Mouse (Mus musculus): Measurements from ENCODE around the gene Tas2r125. TPM values are rescaled to one million over a fixed set of nuclear protein-coding genes. Genes with fewer than 3 reads are reported as not detected.

Gene Tas2r125
- not detected for polyA plus RNA-seq (2014; fragmentation: Illumina TruSeq; extraction: RNeasy Lipid Tissue Mini Kit (QIAGEN cat#74804); ENCODE audit: low read depth, low replicate concordance)

DNA sequence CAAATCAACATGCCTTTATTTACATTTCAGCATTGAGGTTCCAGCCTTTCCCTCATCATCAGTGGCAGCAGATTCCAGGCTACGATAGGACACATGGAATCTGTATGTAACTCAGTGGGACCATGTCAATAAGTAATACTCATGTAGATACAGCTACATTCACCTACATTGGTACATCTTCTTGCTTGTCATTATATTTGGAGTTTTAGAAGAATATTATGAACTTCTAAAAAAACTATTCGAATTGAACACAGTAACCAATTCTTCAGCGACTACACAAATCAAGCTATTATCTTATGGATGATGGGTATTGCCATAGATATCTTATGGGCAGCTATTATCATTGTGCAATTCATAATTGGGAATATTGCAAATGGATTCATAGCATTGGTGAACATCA is at the start of gene Tas2r125:
Gene Tas2r125 (plus strand): TSS at position 301 of the 400 bp plus-strand sequence.

DNA sequence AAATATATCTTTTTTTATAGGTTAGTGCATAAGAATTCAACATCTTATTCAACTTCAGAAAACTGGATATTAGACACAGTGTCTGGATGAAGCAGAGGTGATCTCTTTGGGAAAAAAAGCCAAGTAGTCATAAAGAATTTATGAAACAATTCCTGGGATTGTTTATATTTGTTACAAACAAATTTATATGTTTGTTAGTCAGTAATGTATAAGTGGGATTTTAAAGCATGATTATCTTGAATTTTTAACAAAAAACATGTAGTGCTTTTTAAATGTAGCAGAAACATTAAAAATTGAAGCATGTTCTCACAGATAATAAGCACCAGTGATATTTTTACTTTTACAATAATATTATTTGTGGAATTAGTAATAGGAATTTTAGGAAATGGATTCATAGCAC is 41.7 kb upstream of the Tas2r125 start, which contains the start of gene Tas2r110:
Gene Tas2r110 (plus strand): TSS at position 301 of the 400 bp plus-strand sequence.

DNA sequence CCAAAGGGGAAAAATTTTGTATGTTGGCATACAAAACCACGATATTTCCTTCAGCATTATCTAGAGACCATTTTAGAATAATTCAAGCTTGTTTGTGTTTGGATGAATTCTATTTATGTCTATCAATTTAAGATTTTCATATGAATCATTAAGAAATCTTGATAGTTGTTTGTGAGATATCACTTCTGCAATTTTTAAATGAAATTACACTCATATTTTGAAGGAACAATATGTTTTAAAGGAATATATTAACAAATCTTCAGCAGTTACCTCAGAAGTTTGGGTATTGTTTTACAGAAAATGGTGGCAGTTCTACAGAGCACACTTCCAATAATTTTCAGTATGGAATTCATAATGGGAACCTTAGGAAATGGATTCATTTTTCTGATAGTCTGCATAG is 16.7 kb upstream of the Tas2r125 start, which contains the start of gene Tas2r113:
Gene Tas2r113 (plus strand): TSS at position 301 of the 400 bp plus-strand sequence.

DNA sequence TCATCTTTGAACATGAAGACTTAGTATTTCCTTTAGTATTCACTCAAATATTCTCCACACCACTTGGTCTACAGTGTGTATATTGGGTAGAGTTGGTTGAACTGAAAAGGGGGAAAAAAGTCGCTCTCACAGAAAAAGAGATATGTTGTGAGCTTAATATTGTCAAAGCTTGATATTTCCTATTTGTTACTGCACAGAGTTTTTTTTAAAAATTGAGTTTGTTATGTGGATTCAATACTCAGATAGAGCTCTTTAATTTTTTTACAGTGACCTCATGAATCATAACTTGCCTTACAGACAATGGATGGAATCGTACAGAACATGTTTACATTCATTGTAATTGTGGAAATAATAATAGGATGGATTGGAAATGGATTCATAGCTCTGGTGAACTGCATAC is 41.4 kb downstream of the Tas2r125 start, which contains the start of gene Tas2r129:
Gene Tas2r129 (plus strand): TSS at position 301 of the 400 bp plus-strand sequence.

DNA sequence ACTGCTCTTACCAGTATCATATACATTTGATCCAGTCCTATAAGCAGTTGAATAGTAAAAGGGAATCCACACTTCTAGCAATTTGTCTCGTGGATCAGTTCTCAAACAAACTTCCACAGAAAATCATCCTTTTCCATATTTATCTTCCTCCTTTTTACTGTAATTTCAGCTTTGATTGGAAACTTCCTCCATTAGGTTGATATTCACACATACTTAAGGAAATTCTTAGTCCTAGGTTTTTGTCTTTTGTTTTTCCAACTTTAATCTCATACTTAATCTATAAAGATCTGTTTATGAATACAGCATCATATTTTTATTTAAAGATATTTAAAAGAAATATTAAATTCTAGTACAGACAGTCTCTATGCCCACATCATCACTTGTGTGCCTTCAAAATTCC is 48.4 kb downstream of the Tas2r125 start, which contains the start of gene Tas2r131:
Gene Tas2r131 (minus strand): TSS at position 101 of the 400 bp plus-strand sequence.

Other genes starting within 250 kb of the Tas2r125 start
- not detected for gene Tas2r121, start 208.6 kb upstream of the Tas2r125 start, polyA plus RNA-seq (2014; fragmentation: Illumina TruSeq; extraction: RNeasy Lipid Tissue Mini Kit (QIAGEN cat#74804); ENCODE audit: low read depth, low replicate concordance)
- gene Tas2r122, start 197.7 kb upstream of the Tas2r125 start, polyA plus RNA-seq (2014; fragmentation: Illumina TruSeq; extraction: RNeasy Lipid Tissue Mini Kit (QIAGEN cat#74804); ENCODE audit: low read depth, low replicate concordance), result not detected
- not detected for gene Tas2r115, start 171.6 kb upstream of the Tas2r125 start, polyA plus RNA-seq (2014; fragmentation: Illumina TruSeq; extraction: RNeasy Lipid Tissue Mini Kit (QIAGEN cat#74804); ENCODE audit: low read depth, low replicate concordance)
- not detected for gene Tas2r124, start 154.9 kb upstream of the Tas2r125 start, polyA plus RNA-seq (2014; fragmentation: Illumina TruSeq; extraction: RNeasy Lipid Tissue Mini Kit (QIAGEN cat#74804); ENCODE audit: low read depth, low replicate concordance)
- gene Tas2r102, start 147.5 kb upstream of the Tas2r125 start, polyA plus RNA-seq (2014; fragmentation: Illumina TruSeq; extraction: RNeasy Lipid Tissue Mini Kit (QIAGEN cat#74804); ENCODE audit: low read depth, low replicate concordance), result not detected
- gene Tas2r136, start 131.5 kb upstream of the Tas2r125 start, polyA plus RNA-seq (2014; fragmentation: Illumina TruSeq; extraction: RNeasy Lipid Tissue Mini Kit (QIAGEN cat#74804); ENCODE audit: low read depth, low replicate concordance), result not detected
- not detected for gene Tas2r117, start 106.8 kb upstream of the Tas2r125 start, polyA plus RNA-seq (2014; fragmentation: Illumina TruSeq; extraction: RNeasy Lipid Tissue Mini Kit (QIAGEN cat#74804); ENCODE audit: low read depth, low replicate concordance)
- gene Tas2r123, start 62.5 kb upstream of the Tas2r125 start, polyA plus RNA-seq (2014; fragmentation: Illumina TruSeq; extraction: RNeasy Lipid Tissue Mini Kit (QIAGEN cat#74804); ENCODE audit: low read depth, low replicate concordance), result not detected
- gene Tas2r116, start 54.2 kb upstream of the Tas2r125 start, polyA plus RNA-seq (2014; fragmentation: Illumina TruSeq; extraction: RNeasy Lipid Tissue Mini Kit (QIAGEN cat#74804); ENCODE audit: low read depth, low replicate concordance), result not detected
- not detected for gene Tas2r110, start 41.6 kb upstream of the Tas2r125 start, polyA plus RNA-seq (2014; fragmentation: Illumina TruSeq; extraction: RNeasy Lipid Tissue Mini Kit (QIAGEN cat#74804); ENCODE audit: low read depth, low replicate concordance)
- gene Tas2r113, start 16.6 kb upstream of the Tas2r125 start, polyA plus RNA-seq (2014; fragmentation: Illumina TruSeq; extraction: RNeasy Lipid Tissue Mini Kit (QIAGEN cat#74804); ENCODE audit: low read depth, low replicate concordance), result not detected
- gene Tas2r129, start 41.5 kb downstream of the Tas2r125 start, polyA plus RNA-seq (2014; fragmentation: Illumina TruSeq; extraction: RNeasy Lipid Tissue Mini Kit (QIAGEN cat#74804); ENCODE audit: low read depth, low replicate concordance), result not detected
- gene Tas2r131, start 48.3 kb downstream of the Tas2r125 start, polyA plus RNA-seq (2014; fragmentation: Illumina TruSeq; extraction: RNeasy Lipid Tissue Mini Kit (QIAGEN cat#74804); ENCODE audit: low read depth, low replicate concordance), result not detected
- gene Tas2r109, start 71.3 kb downstream of the Tas2r125 start, polyA plus RNA-seq (2014; fragmentation: Illumina TruSeq; extraction: RNeasy Lipid Tissue Mini Kit (QIAGEN cat#74804); ENCODE audit: low read depth, low replicate concordance), result not detected
- gene Tas2r103, start 127.5 kb downstream of the Tas2r125 start, polyA plus RNA-seq (2014; fragmentation: Illumina TruSeq; extraction: RNeasy Lipid Tissue Mini Kit (QIAGEN cat#74804); ENCODE audit: low read depth, low replicate concordance), result not detected
- gene Tas2r140, start 146.2 kb downstream of the Tas2r125 start, polyA plus RNA-seq (2014; fragmentation: Illumina TruSeq; extraction: RNeasy Lipid Tissue Mini Kit (QIAGEN cat#74804); ENCODE audit: low read depth, low replicate concordance), result not detected
- 58.9 TPM for gene Smim10l1, start 195.3 kb downstream of the Tas2r125 start, polyA plus RNA-seq (2014; fragmentation: Illumina TruSeq; extraction: RNeasy Lipid Tissue Mini Kit (QIAGEN cat#74804); ENCODE audit: low read depth, low replicate concordance)

Measured in adipose tissue, adult 10 weeks (tissue).